Mouse (Mus musculus) small intestine, adult 2 months (tissue): Measurements from ENCODE around the gene Ap1m2. TPM values are rescaled to one million over a fixed set of nuclear protein-coding genes. Genes with fewer than 3 reads are reported as not detected.

Source experiments
- H3K27ac ChIP-seq: fragments of 200-500 bp; 2 replicates; pipeline ENCODE4 v1.5.1; 2012; ENCODE audit warnings: low read depth, low read length, control low read depth, inconsistent platforms; ENCODE audit not compliant: insufficient read depth
- H3K27me3 ChIP-seq: fragments of 200-500 bp; 2 replicates; pipeline ENCODE4 v1.6.1; 2012; ENCODE audit warnings: mild to moderate bottlenecking, moderate library complexity, low read length, inconsistent platforms; ENCODE audit not compliant: control insufficient read depth, insufficient read depth
- H3K36me3 ChIP-seq: fragments of 200-500 bp; 2 replicates; pipeline ENCODE4 v1.6.1; 2012; ENCODE audit warnings: mild to moderate bottlenecking, low read length, control low read depth, inconsistent platforms; ENCODE audit not compliant: control insufficient read depth, insufficient read depth
- H3K4me1 ChIP-seq: fragments of 200-500 bp; 2 replicates; pipeline ENCODE4 v1.6.1; 2012; ENCODE audit warnings: low read length, inconsistent platforms, mixed read lengths; ENCODE audit not compliant: control insufficient read depth, insufficient read depth, insufficient read length
- H3K4me3 ChIP-seq: fragments of 200-500 bp; 2 replicates; pipeline ENCODE4 v1.5.1; 2012; ENCODE audit warnings: low read depth, mild to moderate bottlenecking, control low read depth, inconsistent platforms, low read length, moderate library complexity
- CTCF ChIP-seq: fragments of 200-500 bp; IDR thresholded peaks from 2 replicates; pipeline ENCODE4 v1.5.1; 2012; ENCODE audit warnings: low read depth, mild to moderate bottlenecking, control low read depth, inconsistent platforms, low read length, moderate library complexity, mixed read lengths; ENCODE audit not compliant: insufficient replicate concordance, insufficient read length; ENCODE audit errors: extremely low read depth
- POLR2A ChIP-seq: fragments of 200-500 bp; IDR thresholded peaks from 2 replicates; pipeline ENCODE4 v1.6.1; 2012; ENCODE audit warnings: low read depth, mild to moderate bottlenecking, control low read depth, inconsistent platforms, low read length, moderate library complexity
- WGBS: fragments of 180-500 bp; shearing (Covaris S2); methylation state at CpG from one replicate; pipeline ENCODE4 v1.1.7; 2018; 5-methylcytosine and 5-hydroxymethylcytosine counted together
- polyA plus RNA-seq: library from polyadenylated mRNA; depleted of rRNA; stranded (reverse); fragments of >200 nt; gene quantifications from 2 replicates; pipeline ENCODE4 v1.2.3, GENCODE M21; 2012

The Ap1m2 gene
- polyA plus RNA-seq, 1 experiment = 69.5 TPM

DNA sequence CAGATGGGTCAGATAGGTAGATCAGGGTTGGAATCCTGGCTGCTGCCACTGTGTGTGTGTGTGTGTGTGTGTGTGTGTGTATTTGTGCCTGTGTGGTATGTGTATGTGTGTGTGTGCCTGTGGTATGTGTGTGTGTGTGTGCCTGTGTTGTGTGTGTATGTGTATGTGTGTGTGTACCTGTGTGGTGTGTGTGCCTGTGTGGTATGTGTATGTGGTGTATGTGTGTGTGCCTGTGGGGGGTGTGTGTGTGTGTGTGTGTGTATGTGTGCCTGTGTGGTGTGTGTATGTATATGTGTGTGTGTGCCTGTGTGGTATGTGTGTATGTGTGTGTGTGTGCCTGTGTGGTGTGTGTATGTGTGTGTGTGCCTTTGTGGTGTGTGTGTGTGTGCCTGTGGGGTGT lies 57.4 kb downstream of the Ap1m2 start:
- peaks cover 2% of the 10 kb centered on the region; the same call in 1 of the 2 replicates for H3K27me3 ChIP-seq
- H3K36me3 ChIP-seq = no peaks in the 10 kb centered on the region
- no peak overlapping the region for H3K4me3 ChIP-seq
- no peak overlapping the region for H3K27ac ChIP-seq
- TF ChIP-seq CTCF (no peak), POLR2A (no peak)
- no peaks in the 10 kb centered on the region; the same call in 1 of the 2 replicates for H3K4me1 ChIP-seq

DNA sequence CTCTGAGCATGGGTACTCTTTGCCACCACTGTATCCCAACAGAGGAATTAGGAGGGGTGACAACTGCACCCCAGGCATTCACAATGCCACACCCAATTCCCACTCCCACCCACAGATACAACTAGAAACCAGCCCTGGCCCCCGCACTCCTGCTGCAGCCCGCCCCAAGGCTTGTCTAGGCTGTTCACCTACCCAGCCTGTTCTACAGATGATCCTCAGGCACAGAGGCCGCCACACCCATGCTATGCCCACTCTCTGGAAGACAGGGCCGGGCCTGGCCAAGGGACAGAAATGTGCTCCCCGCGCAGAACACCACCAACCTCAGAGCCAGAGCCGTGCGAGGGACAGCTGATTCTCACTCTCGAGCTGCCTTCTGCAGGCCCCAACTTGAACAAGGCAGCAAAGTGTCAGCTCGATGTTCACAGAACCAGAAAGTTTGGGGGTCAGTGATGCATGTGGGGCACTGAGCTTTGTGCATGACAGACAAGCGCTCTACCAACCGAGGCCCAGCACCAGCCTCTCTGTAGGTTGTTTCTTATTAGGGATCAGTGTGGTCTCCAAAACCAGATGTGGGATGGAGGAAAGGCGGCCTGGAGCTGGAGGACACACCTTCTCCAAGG lies 60.9 kb downstream of the Ap1m2 start:
- WGBS = 74% methylated on average over 13 of the region's 13 CpGs
- H3K27ac ChIP-seq = no peak overlapping the region
- no peaks in the 10 kb centered on the region for H3K36me3 ChIP-seq
- no peak overlapping the region for H3K4me3 ChIP-seq
- TF ChIP-seq CTCF (no peak), POLR2A (no peak)
- peaks cover 21% of the 10 kb centered on the region for H3K27me3 ChIP-seq
- H3K4me1 ChIP-seq = peaks cover 2% of the 10 kb centered on the region

DNA sequence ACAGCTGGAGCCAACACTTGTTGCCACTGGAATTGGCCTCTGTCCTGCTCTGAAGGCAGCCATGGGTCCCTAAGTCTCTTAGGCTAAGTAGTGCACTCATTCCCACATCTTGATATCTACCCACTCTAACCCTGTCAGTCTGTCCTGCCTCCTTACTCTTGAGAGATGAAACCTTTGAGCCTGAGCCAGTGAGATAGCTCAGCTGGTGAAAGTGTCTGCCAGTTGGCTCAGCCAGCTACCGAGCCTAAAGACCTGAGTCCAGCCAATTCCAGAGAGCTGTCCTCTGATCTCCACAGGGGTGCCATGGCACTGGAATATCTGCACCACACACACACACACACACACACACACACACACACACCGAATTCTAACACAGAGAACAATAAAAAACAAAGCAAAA lies 61.6 kb downstream of the Ap1m2 start:
- H3K4me3 ChIP-seq = no peak overlapping the region
- peaks cover 2% of the 10 kb centered on the region for H3K4me1 ChIP-seq
- 53% methylated on average over 2 of the region's 2 CpGs for WGBS
- no peaks in the 10 kb centered on the region for H3K36me3 ChIP-seq
- no peak overlapping the region for H3K27ac ChIP-seq
- TF ChIP-seq CTCF = no peak
- no peak for TF ChIP-seq POLR2A
- peaks cover 23% of the 10 kb centered on the region for H3K27me3 ChIP-seq

DNA sequence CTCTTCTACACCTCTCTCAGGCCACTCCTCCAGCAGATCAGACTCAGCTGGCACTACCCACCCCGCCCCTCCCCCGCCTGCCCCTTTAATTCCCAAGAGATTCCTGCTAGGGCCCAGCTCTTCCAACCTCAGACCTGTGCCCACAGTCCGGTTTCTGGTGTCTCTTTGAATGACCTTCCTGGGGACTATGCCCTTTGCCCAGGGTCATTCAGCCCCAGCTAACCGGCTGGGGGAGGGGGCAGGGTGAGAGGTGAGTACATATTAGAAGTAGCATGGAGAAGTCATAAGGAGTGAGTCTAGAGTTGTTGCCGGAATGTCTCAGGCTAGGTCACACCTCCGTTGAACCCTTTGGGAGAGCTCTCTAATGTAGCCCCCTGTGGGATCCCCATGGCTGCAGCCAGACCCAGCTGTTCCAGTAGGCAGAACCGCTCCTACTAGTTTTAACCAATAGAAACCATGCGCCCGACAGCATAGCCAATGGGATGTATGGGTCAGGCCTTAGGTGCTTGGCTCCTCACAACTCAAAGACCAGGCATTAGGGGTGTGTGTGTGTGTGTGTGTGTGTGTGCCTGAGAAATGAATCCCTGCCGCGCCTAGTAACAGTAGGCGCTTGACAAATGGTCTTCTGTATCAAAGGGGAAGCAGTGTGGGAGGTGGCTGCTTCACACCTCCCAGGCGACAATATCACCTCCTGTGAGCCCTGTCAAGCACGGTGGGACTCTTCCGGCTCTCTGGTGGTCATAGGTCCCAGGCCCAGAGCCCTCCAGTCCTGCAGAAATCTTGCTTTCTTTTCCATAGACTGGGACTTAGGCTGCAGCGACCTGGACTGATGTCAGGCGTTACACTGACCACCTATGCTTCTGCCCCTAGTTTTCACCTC lies 62.3 kb downstream of the Ap1m2 start:
- TF ChIP-seq CTCF (no peak), POLR2A (no peak)
- peaks cover 2% of the 10 kb centered on the region for H3K4me1 ChIP-seq
- no peak overlapping the region for H3K4me3 ChIP-seq
- no peaks in the 10 kb centered on the region for H3K36me3 ChIP-seq
- H3K27ac ChIP-seq = no peak overlapping the region
- WGBS = 44% methylated on average over 17 of the region's 17 CpGs
- H3K27me3 ChIP-seq = peaks cover 29% of the 10 kb centered on the region

DNA sequence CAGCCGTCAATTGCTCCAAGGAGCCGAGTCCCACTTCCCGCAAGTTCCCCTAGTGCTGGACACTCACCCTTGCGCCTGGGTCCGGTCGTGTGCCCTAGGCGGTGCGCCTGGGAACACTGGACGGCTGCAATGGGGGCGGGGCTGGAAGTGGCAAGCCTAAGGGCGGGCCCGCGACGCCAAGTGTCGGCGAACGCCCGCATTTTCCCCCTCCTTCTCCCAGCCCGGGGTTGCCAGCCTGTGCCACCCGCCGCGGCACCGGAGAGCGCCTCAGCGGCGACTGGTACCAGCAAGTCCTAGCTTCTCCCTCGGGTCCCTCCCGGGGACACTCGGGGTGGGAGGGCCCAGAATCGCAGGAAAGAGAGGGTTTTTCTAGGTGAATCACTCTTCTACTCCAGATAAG lies 63.8 kb downstream of the Ap1m2 start, which contains the start of gene S1pr5:
TSS of gene S1pr5 (minus strand) at position 118 of the 400 bp plus-strand sequence.
- peaks cover 44% of the 10 kb centered on the region for H3K27me3 ChIP-seq

DNA sequence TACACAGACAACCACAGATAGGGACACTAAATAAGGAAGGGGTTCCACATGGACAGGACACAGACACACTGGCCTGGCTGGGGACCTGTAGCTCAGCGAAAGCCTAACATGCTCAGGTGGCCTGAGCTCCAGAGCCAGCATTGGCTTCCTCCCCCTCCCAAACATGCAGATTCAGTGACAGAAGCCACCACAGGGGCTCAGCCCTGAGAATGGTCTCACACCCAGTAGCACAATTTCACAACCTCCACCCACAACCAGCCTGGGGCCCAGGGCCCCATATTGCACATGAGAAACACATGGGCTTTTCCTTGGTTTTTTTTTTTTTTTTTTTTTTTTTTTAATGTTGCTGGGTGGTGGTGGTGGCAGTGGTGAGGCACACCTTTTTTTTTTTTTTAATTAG lies 65.8 kb downstream of the Ap1m2 start:
- Histone ChIP-seq H3K27me3 (peaks cover 50% of the 10 kb centered on the region), H3K4me3 (no peak overlapping the region), H3K4me1 (peaks cover 12% of the 10 kb centered on the region), H3K27ac (no peak overlapping the region), H3K36me3 (no peaks in the 10 kb centered on the region)
- WGBS = 100% methylated on average over 1 of the region's 1 CpGs
- TF ChIP-seq POLR2A (no peak), CTCF (no peak)

More for the DNA sequence above, 63.8 kb downstream of the Ap1m2 start, which contains the start of gene S1pr5:
- WGBS = 2% methylated on average over 29 of the region's 30 CpGs
- H3K27ac ChIP-seq = no peak within 1 kb of the TSS
- no peaks in the 10 kb centered on the region for H3K36me3 ChIP-seq
- no peak for TF ChIP-seq POLR2A
- no peak for TF ChIP-seq CTCF
- H3K4me3 ChIP-seq = peak within 1 kb of the TSS; percentile 57
- H3K4me1 ChIP-seq = peaks cover 12% of the 10 kb centered on the region

DNA sequence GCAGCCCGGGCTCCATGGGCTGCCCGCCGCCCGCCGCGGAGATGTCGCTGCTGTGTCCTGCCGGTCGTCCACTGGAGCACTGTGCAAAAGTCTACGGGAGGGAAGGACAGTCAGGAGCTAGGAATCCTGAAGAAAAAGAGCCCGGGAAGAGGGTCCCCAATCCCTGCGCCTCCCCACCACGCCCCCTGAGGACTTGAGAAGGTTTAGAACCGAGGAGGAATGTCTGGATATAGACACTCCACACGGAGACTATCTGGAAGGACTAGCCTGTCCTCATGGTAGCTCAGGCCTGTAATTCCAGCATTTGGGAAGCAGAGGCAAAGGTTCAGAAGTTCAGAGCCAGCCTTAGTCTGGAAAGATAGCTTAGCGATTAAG lies 67.0 kb downstream of the Ap1m2 start:
- 3% methylated on average over 16 of the region's 16 CpGs for WGBS
- no peak for TF ChIP-seq CTCF
- TF ChIP-seq POLR2A = no peak
- H3K27ac ChIP-seq = no peak overlapping the region
- H3K36me3 ChIP-seq = no peaks in the 10 kb centered on the region
- peaks cover 50% of the 10 kb centered on the region for H3K27me3 ChIP-seq
- H3K4me3 ChIP-seq = peak overlapping the region; percentile 55
- H3K4me1 ChIP-seq = peaks cover 12% of the 10 kb centered on the region
